Mouse (Mus musculus) adrenal gland, adult 2 months (tissue): Measurements from ENCODE around the gene Slc2a4. TPM values are rescaled to one million over a fixed set of nuclear protein-coding genes. Genes with fewer than 3 reads are reported as not detected.
"Not testable (repeated sequence)": the region's sequence is repeated elsewhere in the genome, so short reads cannot be mapped to it uniquely, and the experiment has no call there.

Experiments
- DNase-seq: peaks from one replicate; pipeline ENCODE4 v3.0.0; 2021
- polyA plus RNA-seq: library from polyadenylated mRNA; depleted of rRNA; stranded (reverse); fragments of >200 nt; gene quantifications from 2 replicates; pipeline ENCODE4 v1.2.3, GENCODE M21; 2012
- total RNA-seq, 2 experiments: library from RNA; stranded (reverse); gene quantifications; 2 replicates each; pipeline ENCODE4 v1.2.3; 2021

Gene Slc2a4
- total and polyA plus RNA-seq, 3 experiments, result 84.2 to 142 (median 119) TPM

DNA sequence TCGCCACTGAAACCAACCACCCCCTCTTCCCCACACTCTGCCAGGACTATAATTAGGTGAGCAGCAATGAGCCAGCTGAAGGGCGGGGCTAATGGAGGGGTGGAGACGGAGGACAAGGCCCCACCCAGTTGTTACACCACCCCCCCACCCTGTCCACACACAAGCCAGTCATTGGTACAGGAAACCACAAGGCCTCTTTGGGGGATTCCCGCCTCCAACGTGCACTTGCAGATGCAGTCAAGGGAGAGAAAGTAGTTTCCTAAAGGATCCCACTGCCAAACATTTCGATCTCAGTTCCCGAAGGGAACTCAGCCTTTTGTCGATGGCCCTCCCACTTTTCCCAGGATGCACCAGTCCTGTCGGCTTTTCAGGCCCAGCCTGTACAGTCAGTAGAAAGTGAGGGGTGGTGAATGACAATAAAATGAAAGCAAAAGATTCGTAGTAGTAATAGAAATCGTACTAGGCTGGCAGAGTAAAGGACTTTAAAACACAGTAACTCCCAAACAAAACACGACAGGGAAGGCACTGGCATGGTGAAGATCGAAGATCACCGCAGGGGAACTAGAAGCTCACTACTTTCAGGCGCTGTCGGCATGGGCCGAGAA, 28.2 kb downstream of the Slc2a4 start:
- peak; percentile 91 for DNase-seq

GRCm38 (mm10) chr11:69919053-69919452, 28.9 kb downstream of the Slc2a4 start:
- DNase-seq, result no peak

DNA sequence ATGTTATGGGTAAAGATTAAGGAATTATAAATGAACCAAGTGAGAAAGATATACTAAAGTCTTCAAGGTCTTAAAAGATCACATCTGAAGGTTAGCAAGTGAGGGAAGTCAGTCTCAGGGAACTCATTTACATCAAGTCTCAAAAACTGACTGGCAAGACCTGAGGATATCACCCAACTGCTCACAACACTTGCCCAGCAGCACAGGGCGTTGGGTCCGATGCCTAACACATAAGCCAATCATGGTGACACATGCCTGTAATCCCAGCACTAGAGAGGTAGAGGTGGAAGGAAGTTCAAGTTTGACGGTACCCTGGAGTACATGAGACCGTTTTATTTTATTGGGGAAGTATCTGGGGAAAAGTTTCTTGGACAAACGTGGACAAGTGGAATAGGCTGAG, 29.9 kb downstream of the Slc2a4 start:
- no peak for DNase-seq

DNA sequence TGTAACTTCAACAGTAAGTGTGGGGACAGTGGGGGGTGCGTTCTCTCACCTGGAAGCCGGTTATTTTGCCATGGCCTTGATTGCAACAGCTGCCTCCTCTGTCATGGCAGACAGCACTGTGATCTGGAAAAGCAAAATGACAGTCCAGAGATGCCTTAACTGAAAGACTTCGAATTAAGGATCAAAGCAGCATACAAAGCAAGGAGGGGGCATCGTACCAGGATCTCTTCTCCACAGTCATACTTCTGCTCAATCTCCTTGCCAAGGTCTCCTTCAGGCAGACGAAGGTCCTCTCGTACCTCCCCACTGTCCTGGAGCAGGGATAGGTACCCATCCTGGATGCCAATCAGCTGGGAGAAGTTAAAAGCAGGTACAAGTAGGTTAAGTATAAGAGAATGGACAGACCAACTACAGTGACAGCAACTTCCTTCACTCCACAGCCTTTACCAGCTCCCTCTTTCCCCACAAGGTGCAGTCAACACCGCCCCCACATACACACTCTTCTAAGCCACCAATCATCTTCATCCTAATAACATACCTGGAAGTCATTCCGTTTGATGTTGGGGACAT, 30.5 kb downstream of the Slc2a4 start:
- DNase-seq, result no peak

GRCm38 (mm10) chr11:69916652-69917378, 31.2 kb downstream of the Slc2a4 start:
- not testable (repeated sequence) for DNase-seq

GRCm38 (mm10) chr11:69915667-69916627, 32.0 kb downstream of the Slc2a4 start:
- DNase-seq, result no peak

GRCm38 (mm10) chr11:69914917-69915430, 33.0 kb downstream of the Slc2a4 start:
- DNase-seq, result no peak

GRCm38 (mm10) chr11:69914372-69914764, 33.6 kb downstream of the Slc2a4 start:
- no peak for DNase-seq

- DNase-seq, result peak; percentile 95
Observed at GRCm38 (mm10) chr11:69913554-69914371, 34.2 kb downstream of the Slc2a4 start, which contains the start of gene Gps2. Gene Gps2 (plus strand): TSS chr11:69913888.

GRCm38 (mm10) chr11:69912716-69913530, 35.1 kb downstream of the Slc2a4 start:
- no peak for DNase-seq

- DNase-seq, result no peak
Observed at GRCm38 (mm10) chr11:69911701-69912100, 36.3 kb downstream of the Slc2a4 start.

DNA sequence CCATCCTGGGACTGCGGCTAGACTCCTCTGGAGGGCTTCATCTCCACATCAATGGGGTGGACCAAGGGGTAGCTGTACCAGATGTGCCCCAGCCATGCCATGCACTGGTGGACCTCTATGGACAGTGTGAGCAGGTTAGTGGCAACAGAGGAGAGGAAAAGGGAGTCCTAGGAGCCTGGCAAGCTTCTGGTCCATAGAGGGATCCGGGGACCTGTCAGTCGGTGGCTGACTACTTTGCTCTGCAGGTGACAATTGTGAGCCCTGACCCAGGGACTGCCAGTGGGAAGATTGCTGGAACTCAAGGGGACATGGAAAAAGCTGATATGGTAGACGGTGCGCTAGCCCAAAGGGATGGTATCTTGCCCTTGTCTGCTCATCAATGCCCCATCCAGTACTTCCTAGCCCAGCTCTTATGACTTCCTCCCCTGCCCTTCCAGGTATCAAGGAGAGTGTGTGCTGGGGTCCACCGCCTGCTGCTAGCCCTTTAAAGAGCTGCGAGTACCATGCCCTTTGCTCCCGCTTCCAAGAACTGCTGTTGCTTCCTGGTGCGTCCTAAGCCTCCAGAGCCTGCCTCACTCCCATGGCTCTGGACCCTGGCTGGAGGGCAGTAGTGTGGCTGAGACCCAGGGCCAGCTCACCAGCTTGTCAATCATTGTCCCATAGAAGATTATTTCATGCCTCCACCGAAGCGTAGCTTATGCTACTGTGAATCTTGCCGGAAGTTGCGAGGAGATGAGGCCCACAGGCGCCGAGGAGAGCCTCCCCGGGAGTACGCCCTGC, 37.0 kb downstream of the Slc2a4 start:
- no peak for DNase-seq

DNA sequence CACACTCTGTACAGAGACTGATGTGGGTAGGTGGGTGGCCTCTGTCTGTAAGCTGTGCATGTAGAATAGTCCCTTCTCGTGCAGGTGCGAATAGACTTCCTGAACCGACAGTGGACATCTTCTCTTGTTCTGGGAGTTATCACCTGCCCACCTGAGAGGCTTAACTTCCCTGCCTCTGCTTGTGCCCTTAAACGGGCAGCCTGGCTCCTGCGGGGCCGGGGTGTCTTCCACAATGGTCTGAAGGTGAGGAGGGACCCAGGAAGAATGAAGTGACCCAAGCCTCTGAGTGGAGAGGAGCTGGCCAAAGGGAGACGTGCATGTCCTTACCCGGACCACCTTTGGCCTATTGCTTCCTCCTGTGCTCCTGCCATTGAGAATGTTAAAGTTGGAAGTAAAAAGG, 37.8 kb downstream of the Slc2a4 start:
- DNase-seq, result no peak

DNA sequence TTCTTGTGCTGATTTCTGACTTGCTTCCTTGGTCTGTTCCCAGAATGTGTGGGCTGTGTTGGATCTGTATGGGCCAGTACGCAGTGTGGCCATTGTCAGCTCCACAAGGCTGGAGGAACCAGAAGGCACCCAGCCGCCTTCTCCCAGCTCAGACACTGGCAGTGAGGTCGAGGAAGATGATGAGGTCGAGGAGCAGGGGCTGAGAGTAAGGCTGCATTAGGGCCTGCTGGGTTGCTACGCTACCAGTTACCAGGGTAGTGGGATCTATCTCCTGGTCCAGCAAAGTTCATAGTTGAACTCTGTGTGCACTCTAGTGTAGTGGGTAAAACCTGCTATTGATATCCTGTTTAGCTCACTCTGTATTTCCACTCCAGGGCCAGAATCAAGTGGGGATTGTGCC, 38.8 kb downstream of the Slc2a4 start:
- DNase-seq, result no peak

- no peak for DNase-seq
Observed at GRCm38 (mm10) chr11:69908645-69909044, 39.3 kb downstream of the Slc2a4 start.

DNA sequence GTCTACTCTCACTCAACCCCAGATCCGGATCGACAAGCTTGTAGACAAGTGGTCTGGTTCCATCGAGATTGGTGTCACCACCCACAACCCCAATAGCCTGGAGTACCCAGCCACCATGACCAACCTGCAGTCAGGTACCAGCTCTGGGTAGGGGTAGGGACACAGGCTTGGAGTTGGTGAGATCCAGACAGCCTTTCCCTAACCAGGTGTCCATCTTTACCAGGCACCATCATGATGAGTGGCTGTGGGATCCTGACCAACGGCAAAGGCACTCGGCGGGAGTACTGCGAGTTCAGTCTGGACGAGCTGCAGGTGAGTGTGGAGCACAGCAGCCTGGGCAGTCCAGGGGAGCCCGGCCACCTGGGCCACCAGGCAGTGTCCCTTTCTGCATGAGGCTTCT, 43.7 kb downstream of the Slc2a4 start:
- no peak for DNase-seq

GRCm38 (mm10) chr11:69902972-69903371, 45.0 kb downstream of the Slc2a4 start:
- DNase-seq, result no peak

DNA sequence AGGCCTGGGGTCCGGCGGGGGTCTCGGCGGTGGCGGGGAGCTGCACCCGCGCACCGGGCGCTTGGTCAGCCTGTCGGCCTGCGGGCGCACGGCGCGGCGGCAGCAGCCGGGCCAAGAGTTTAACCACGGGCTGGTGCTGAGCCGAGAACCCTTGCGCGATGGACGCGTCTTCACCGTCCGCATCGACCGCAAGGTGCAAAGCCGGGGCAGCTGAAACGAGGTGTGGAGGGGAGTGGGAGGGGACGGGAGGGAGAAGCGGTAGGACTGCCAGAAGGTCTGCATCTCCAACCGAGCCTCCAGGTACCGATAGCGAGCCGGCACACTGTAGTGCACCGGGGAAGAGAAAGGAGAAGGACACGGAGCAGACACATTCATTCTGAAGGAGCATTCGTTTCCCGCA, 46.0 kb downstream of the Slc2a4 start:
- no peak for DNase-seq

DNA sequence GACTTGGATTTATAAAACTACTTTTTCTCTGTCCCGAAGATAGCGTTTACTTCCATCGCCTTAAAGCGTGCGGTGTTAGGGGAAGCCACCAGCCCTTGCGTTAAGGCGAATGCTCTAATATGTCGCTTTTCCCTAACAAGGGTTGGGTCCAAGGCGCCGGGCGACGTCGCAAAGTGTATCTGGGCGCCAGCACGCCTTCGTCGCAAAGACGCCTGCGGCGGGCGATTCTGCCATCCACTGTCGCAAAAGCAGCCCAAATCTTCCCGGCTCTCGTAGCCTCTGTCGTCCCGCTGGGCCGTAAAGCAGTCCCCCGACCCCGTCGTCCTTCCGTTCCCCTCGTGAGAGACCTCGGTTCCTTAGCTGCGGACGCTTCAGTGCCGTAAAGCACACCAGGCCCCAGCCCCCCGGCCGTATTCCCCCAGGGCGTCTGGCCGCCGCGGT, 46.6 kb downstream of the Slc2a4 start:
- peak; percentile 97 for DNase-seq
